Mouse (Mus musculus) liver, embryonic 13.5 days (tissue): ENCODE results near the gene Zfp512b. TPM values are rescaled to one million over a fixed set of nuclear protein-coding genes. Genes with fewer than 3 reads are reported as not detected.

Source experiments
- ATAC-seq: fragments of 200-750 bp; cut with Nextera tagmentation; 2 replicates; pipeline ENCODE4 v1.8.0; 2017; ENCODE audit warnings: low read depth, mild to moderate bottlenecking, moderate number of reproducible peaks, moderate library complexity
- DNase-seq: peaks from one replicate; pipeline ENCODE4 v3.0.0; 2022
- H3K27ac ChIP-seq: fragments of 300-500 bp; sonication (generic); 2 replicates; pipeline ENCODE4 v1.5.1; 2015; ENCODE audit warnings: moderate library complexity, mild to moderate bottlenecking, inconsistent platforms
- H3K27me3 ChIP-seq: fragments of 300-500 bp; sonication (generic); 2 replicates; pipeline ENCODE4 v1.6.1; 2015; ENCODE audit warnings: mild to moderate bottlenecking, inconsistent platforms
- H3K36me3 ChIP-seq: fragments of 300-500 bp; sonication (generic); 2 replicates; pipeline ENCODE4 v1.6.1; 2015; ENCODE audit warnings: mild to moderate bottlenecking, inconsistent platforms
- H3K4me1 ChIP-seq: fragments of 300-500 bp; sonication (generic); replicated peaks from 2 replicates; pipeline ENCODE4 v1.6.1; 2015; ENCODE audit warnings: inconsistent platforms
- H3K4me2 ChIP-seq: fragments of 300-500 bp; sonication (generic); 2 replicates; pipeline ENCODE4 v1.6.1; 2015; ENCODE audit warnings: inconsistent platforms, mild to moderate bottlenecking, moderate library complexity
- H3K4me3 ChIP-seq: fragments of 300-500 bp; sonication (generic); replicated peaks from 2 replicates; pipeline ENCODE4 v1.5.1; 2015; ENCODE audit warnings: mild to moderate bottlenecking, inconsistent platforms
- H3K9ac ChIP-seq: fragments of 300-500 bp; sonication (generic); 2 replicates; pipeline ENCODE4 v1.6.1; 2015; ENCODE audit warnings: mild to moderate bottlenecking, inconsistent platforms
- H3K9me3 ChIP-seq: fragments of 300-500 bp; sonication (generic); replicated peaks from 2 replicates; pipeline ENCODE4 v1.6.1; 2016; ENCODE audit warnings: inconsistent platforms
- WGBS: fragments of 180-500 bp; shearing (Covaris S2); methylation state at CpG from one replicate; pipeline ENCODE4 v1.1.7; 2015; ENCODE audit not compliant: insufficient replicate concordance; 5-methylcytosine and 5-hydroxymethylcytosine counted together
- polyA plus RNA-seq: library from polyadenylated mRNA; unstranded; fragments of >200 nt; fragmentation: Nextera tagmentation; extraction: Ambion mirVana; gene quantifications from 2 replicates; pipeline ENCODE4 v1.2.1, GENCODE M21; 2015

Zfp512b gene
- polyA plus RNA-seq, 1 experiment from 2014 or later, result 9.0 TPM

- Histone ChIP-seq H3K9ac (peak overlapping the region; percentile 90), H3K27ac (peak overlapping the region; percentile 95), H3K36me3 (peaks cover 16% of the 10 kb centered on the region), H3K4me1 (peaks cover 78% of the 10 kb centered on the region), H3K9me3 (no peaks in the 10 kb centered on the region), H3K4me2 (peak overlapping the region; percentile 97), H3K27me3 (no peaks in the 10 kb centered on the region), H3K4me3 (peak overlapping the region; percentile 78)
- 74% methylated on average over 5 of the region's 5 CpGs for WGBS
- no peak for ATAC-seq
- peak; percentile 0 for DNase-seq
These were observed 12.4 kb downstream of the Zfp512b start for GRCm38 (mm10) chr2:181580131-181580772.

GRCm38 (mm10) chr2:181579681-181580080 lies 12.9 kb downstream of the Zfp512b start:
- Histone ChIP-seq H3K4me2 (peak overlapping the region; percentile 97), H3K9me3 (no peaks in the 10 kb centered on the region), H3K4me3 (no peak overlapping the region), H3K27me3 (no peaks in the 10 kb centered on the region), H3K4me1 (peaks cover 84% of the 10 kb centered on the region), H3K9ac (peak overlapping the region; percentile 90), H3K27ac (peak overlapping the region; percentile 95; the same call in 1 of the 2 replicates), H3K36me3 (peaks cover 15% of the 10 kb centered on the region)
- no peak for ATAC-seq
- WGBS, result 83% methylated on average over 1 of the region's 1 CpGs
- no peak for DNase-seq

GRCm38 (mm10) chr2:181578790-181579618 lies 13.6 kb downstream of the Zfp512b start:
- peak overlapping the region; percentile 85 for H3K27ac ChIP-seq
- H3K4me3 ChIP-seq, result peak overlapping the region; percentile 14; the same call in 1 of the 2 replicates
- H3K4me2 ChIP-seq, result peak overlapping the region; percentile 97
- ATAC-seq (no peak), DNase-seq (peak; percentile 1)
- peaks cover 91% of the 10 kb centered on the region for H3K4me1 ChIP-seq
- 54% methylated on average over 5 of the region's 5 CpGs for WGBS
- H3K36me3 ChIP-seq, result peaks cover 15% of the 10 kb centered on the region
- no peaks in the 10 kb centered on the region for H3K27me3 ChIP-seq
- peak overlapping the region; percentile 90 for H3K9ac ChIP-seq
- H3K9me3 ChIP-seq, result no peaks in the 10 kb centered on the region

GRCm38 (mm10) chr2:181577981-181578581 lies 14.5 kb downstream of the Zfp512b start:
- Histone ChIP-seq H3K27ac (peak overlapping the region; percentile 85), H3K36me3 (peaks cover 11% of the 10 kb centered on the region), H3K4me3 (peak overlapping the region; percentile 14; the same call in 1 of the 2 replicates), H3K4me2 (peak overlapping the region; percentile 57), H3K4me1 (peaks cover 92% of the 10 kb centered on the region), H3K27me3 (no peaks in the 10 kb centered on the region), H3K9ac (peak overlapping the region; percentile 90), H3K9me3 (no peaks in the 10 kb centered on the region)
- 31% methylated on average over 7 of the region's 7 CpGs for WGBS
- peak; percentile 49 for ATAC-seq
- peak; percentile 50 for DNase-seq

- H3K4me1 ChIP-seq, result peaks cover 86% of the 10 kb centered on the region
- peak overlapping the region; percentile 57 for H3K4me2 ChIP-seq
- H3K9ac ChIP-seq, result peak overlapping the region; percentile 90
- peak overlapping the region; percentile 85 for H3K27ac ChIP-seq
- ATAC-seq (no peak), DNase-seq (peak; percentile 8)
- H3K9me3 ChIP-seq, result no peaks in the 10 kb centered on the region
- H3K36me3 ChIP-seq, result peaks cover 20% of the 10 kb centered on the region
- no peaks in the 10 kb centered on the region for H3K27me3 ChIP-seq
- WGBS, result 49% methylated on average over 2 of the region's 2 CpGs
- H3K4me3 ChIP-seq, result no peak overlapping the region
These were observed 15.5 kb downstream of the Zfp512b start for GRCm38 (mm10) chr2:181577126-181577525.

GRCm38 (mm10) chr2:181576613-181577012 lies 16.0 kb downstream of the Zfp512b start:
- no peak for ATAC-seq
- Histone ChIP-seq H3K4me1 (peaks cover 89% of the 10 kb centered on the region), H3K4me2 (peak overlapping the region; percentile 57), H3K27ac (peak overlapping the region; percentile 85), H3K4me3 (no peak overlapping the region), H3K9me3 (no peaks in the 10 kb centered on the region), H3K27me3 (no peaks in the 10 kb centered on the region), H3K36me3 (peaks cover 24% of the 10 kb centered on the region), H3K9ac (peak overlapping the region; percentile 90)
- 53% methylated on average over 2 of the region's 2 CpGs for WGBS
- no peak for DNase-seq

GRCm38 (mm10) chr2:181574921-181575545 lies 17.6 kb downstream of the Zfp512b start:
- H3K4me2 ChIP-seq, result no peak overlapping the region
- H3K27me3 ChIP-seq, result no peaks in the 10 kb centered on the region
- peaks cover 91% of the 10 kb centered on the region for H3K4me1 ChIP-seq
- H3K9me3 ChIP-seq, result no peaks in the 10 kb centered on the region
- no peak overlapping the region for H3K27ac ChIP-seq
- ATAC-seq (no peak), DNase-seq (no peak)
- WGBS, result 92% methylated on average over 7 of the region's 7 CpGs
- peaks cover 24% of the 10 kb centered on the region for H3K36me3 ChIP-seq
- H3K9ac ChIP-seq, result no peak overlapping the region
- H3K4me3 ChIP-seq, result no peak overlapping the region

- H3K9ac ChIP-seq, result 0 out of 2 replicates have a peak overlapping the region, but pooled peaks have one; percentile 5
- WGBS, result 61% methylated on average over 9 of the region's 9 CpGs
- peaks cover 91% of the 10 kb centered on the region for H3K4me1 ChIP-seq
- H3K9me3 ChIP-seq, result no peaks in the 10 kb centered on the region
- no peak overlapping the region for H3K4me3 ChIP-seq
- ATAC-seq (no peak), DNase-seq (no peak)
- peaks cover 24% of the 10 kb centered on the region for H3K36me3 ChIP-seq
- no peak overlapping the region for H3K4me2 ChIP-seq
- no peak overlapping the region for H3K27ac ChIP-seq
- no peaks in the 10 kb centered on the region for H3K27me3 ChIP-seq
These were observed 18.6 kb downstream of the Zfp512b start for GRCm38 (mm10) chr2:181573961-181574360.

- Histone ChIP-seq H3K4me1 (peaks cover 91% of the 10 kb centered on the region), H3K9ac (no peak overlapping the region), H3K27me3 (no peaks in the 10 kb centered on the region), H3K9me3 (no peaks in the 10 kb centered on the region), H3K36me3 (peaks cover 24% of the 10 kb centered on the region), H3K4me3 (no peak overlapping the region), H3K4me2 (no peak overlapping the region), H3K27ac (no peak overlapping the region)
- 88% methylated on average over 15 of the region's 15 CpGs for WGBS
- DNase-seq (no peak), ATAC-seq (no peak)
These were observed 19.4 kb downstream of the Zfp512b start for GRCm38 (mm10) chr2:181572921-181573920.
